Mouse (Mus musculus): ENCODE data around the gene Cep250. TPM values are rescaled to one million over a fixed set of nuclear protein-coding genes. Genes with fewer than 3 reads are reported as not detected.
A peak's percentile ranks its signal among the peaks of the same experiment; 100 is the strongest.
"Not testable (repeated sequence)": the region's sequence is repeated elsewhere in the genome, so short reads cannot be mapped to it uniquely, and the experiment has no call there.

Cep250 gene
- total RNA-seq (2021): 10 to 100 TPM; 18.0 to 19.3 TPM
- long read RNA-seq, experiment 1, partial matches to known transcripts: 4 of 7 reads
- long read RNA-seq, experiment 1, other reads (novel, unspliced or antisense): 3 of 7 reads
- long read RNA-seq, experiment 2, partial matches to known transcripts: 9 of 10 reads
- long read RNA-seq, experiment 2, other reads (novel, unspliced or antisense): 1 of 10 reads

DNA sequence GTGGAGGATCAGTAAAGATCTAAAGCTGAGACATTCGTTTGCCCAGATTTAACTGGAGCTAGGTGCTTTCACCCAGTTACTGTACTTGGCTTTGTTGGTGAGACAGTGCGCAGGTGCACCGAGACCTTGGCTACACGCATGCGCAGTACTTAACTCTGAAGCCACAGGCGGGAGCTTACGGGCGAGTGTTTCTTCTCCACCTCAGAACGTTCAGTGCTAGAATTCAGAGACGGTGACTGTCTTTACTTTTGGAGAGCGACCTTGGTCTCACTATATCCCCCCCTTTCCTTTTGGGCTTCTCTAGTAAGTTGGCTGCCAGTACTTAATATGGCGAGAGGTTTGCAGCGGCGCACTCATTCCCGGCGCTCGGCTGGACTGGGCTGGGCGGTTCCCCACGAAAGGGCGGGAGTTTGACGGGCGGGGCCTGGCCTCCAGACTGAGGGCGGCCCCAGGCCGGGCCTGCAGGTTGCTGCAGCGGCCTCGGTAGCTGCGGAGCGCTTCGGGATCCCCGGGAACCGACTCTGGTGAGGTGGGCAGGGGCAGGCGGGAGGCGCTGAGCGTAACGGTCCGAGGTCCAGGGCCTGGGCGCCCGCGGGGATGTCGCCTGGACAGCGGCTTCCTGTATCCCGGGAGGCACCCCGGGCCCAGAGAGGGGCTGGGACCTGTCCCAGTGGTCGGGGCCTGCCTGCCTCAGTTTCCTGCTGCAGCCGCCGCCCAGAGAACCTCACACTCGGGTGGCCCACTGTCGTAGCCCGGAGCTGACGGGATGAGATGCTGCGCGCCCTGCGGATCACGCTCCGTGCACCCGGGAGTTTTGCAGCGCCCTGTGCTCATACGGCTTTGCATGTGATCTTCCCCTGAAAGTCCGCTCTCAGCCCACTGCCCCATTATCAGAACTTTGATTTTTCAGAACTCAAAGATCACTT lies at the start of gene Cep250:
Cep250 (plus strand) TSS at position 325 of the 926 bp plus-strand sequence.
- DNase-seq (ENCODE audit: low spot score in 2 of 2): peak; percentile 88

DNA sequence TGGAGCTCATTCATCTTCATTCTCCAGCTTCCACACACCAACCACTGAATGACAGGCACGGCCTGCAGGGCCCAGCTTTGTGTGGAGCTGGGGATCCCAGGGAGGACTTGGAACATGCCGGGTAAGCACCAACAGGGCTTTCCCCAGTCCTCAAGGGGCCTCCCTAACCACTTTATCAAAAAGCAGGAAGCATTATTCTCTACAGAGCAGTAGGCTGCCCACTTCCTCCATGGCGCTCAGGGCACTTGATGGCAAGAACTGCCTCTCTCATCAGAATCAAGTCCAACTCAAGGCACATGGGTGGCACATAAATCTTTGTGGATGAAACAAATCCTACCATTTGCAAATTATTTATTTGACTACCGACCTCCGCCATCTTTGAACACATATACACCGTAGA lies 41.6 kb upstream of the Cep250 start:
- DNase-seq (ENCODE audit: low spot score in 2 of 2): no peak

DNA sequence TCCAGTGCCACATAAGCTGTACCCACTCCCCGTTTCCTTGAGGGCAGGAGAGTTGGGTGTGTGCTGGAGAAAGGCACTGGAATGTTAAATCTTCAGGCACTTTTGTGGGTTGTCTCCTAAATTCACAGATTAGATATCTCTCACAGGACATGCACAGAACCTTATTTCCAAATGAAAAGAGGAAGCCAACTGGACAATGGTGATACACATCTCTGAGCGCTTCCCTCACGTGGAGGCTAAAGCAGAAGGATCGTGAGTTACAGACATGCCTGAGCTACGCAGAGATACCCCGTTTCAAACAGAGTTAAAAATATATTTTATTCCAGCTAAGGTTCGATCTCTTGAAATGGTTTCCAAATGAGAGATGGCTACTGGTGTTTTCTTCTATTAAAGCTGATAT lies 33.1 kb upstream of the Cep250 start:
- no peak for DNase-seq (ENCODE audit: low spot score in 2 of 2)

DNA sequence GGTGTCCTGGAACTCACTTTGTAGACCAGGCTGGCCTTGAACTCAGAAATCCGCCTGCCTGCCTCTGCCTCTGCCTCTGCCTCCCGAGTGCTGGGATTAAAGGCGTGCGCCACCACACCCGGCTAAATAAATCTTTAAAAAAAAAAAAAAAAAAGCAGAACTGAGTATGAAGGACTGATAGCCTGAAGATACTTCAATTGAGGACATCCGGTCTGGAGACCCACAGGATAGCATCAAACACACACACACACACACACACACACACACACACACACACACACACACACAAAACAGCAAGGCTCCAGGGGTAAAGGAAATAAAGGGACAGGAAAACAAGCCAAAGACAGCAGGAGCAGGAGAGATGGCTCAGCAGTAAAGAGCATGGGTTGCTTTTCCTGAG lies 31.0 kb upstream of the Cep250 start:
- DNase-seq (ENCODE audit: low spot score in 2 of 2): not testable (repeated sequence)

DNA sequence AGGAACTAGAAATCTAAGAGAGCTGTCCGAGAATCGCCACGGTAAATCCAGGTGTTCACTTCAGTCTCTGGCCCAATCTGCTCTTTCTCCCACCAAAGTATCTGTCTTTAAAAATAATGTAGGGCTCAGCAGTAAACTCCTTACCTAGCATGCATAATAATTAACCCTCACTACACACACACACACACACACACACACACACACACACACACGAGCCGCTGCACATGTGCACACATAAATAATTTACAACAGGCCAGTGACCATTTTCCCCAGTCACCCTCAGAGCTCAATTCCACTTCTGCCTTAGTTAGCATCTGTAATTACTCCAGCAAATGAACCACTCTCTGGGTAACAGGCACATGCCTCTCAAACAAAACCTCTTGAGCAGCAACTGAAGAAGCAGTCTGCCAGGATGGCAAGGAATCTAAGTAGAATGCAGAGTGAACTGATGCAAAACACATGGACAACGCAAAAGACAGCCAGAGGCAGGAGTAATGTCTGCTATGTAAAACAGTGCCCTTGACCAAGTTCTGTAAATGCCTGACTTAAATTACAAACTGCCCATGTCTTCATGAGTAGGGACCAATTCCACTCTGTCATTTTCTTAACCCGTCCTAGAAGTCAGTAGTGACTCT lies 27.4 kb upstream of the Cep250 start:
- no peak for DNase-seq (ENCODE audit: low spot score in 2 of 2)

DNA sequence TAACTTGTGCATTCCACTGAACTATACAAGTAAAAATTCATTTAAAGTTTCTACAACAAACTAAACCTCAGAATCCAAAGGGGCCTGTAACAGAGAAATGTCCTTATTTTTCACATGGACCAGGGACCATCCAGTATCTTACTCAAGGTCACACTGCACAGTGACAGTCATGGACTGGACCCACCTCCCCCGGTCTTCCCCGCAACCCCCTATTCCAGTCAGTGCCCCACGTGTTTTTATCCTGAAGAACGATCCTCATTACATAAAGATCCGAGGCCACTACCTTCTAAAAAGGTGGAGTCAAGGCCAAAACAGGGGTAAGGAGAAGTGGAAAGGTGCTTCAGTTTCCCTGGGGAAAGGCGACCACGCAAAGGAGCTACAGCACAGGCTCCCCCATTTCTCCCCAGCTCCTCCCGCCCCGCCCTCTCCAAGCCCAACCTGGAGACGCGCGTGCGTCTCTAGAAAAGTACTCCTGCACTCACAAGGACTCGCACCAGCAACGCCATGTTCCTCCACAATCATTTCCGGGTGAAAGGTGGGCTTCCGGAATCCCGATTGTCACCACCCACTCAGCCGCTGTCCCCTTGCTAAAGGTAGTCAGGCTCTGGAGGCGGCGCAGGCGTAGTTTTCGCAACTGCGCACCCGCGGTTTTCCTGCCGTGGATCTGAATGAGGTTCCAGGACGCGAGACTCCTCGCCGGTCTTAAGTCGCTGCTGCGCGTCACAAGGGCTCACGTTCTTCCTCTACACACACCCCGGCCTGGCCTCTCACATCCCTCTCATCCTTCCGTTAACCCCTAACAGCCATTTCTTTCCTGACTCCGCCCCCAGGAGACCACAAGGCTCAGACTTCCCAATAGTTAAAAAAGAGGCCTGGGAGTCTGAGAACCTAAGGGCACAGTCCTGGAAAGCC lies 26.5 kb upstream of the Cep250 start, which contains the start of gene Uqcc1:
Uqcc1 (minus strand) TSS at position 780 of the 912 bp plus-strand sequence.
- DNase-seq (ENCODE audit: low spot score in 2 of 2): peak; percentile 91 to 96

DNA sequence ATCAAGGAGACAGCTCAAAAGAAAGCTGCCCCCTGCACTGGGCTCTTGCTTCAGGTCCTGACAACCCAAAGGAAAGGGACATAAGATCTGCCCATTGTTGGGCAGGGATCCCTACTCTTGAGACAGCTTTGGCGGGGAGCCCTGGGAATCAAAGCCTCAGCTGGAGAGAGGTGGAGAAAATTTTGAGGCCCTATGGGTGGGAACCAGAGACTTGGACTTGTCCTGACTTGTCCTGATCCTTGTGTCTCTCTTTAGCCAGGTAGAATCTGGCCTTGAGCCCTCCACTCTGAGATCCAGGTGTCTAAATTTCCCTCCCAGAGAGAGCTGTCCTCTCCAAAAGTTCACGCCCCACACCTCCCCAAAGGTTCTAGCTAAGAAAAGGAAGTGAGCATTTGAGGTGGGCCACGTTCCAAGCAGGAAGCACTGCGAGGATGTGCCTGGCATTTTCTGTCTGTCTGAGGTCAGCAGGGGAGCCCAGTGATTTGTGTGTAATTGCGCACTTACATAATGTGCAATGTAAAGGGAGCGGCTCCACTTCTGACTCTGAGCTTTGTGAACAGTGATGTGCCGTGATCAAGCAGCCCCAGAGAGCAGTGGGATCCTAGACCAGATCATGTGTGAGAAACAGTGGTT lies 16.2 kb upstream of the Cep250 start:
- DNase-seq (ENCODE audit: low spot score in 2 of 2): no peak

DNA sequence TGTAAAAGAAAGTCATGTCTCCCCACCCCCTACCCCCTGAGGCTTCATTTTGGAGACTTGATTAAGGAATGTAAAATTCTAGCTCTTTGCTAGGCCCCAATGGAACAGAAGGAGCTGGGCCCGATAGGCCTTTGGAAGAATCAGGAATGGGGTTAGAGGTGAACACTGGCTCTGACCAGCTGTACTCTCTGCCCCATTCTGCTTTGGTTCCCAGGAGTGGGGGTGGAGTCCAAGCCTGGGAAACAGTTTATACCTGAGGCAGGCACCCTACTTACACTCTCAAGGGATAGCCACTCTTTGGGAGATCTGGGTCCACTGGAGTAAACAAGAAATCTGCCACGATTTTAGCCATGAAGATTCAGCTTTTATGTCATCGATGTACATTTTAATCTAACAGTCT lies 15.6 kb upstream of the Cep250 start, which contains the start of gene Gm15557:
Gm15557 (plus strand) TSS at position 48 of the 400 bp plus-strand sequence.
- DNase-seq (ENCODE audit: low spot score in 2 of 2): no peak

DNA sequence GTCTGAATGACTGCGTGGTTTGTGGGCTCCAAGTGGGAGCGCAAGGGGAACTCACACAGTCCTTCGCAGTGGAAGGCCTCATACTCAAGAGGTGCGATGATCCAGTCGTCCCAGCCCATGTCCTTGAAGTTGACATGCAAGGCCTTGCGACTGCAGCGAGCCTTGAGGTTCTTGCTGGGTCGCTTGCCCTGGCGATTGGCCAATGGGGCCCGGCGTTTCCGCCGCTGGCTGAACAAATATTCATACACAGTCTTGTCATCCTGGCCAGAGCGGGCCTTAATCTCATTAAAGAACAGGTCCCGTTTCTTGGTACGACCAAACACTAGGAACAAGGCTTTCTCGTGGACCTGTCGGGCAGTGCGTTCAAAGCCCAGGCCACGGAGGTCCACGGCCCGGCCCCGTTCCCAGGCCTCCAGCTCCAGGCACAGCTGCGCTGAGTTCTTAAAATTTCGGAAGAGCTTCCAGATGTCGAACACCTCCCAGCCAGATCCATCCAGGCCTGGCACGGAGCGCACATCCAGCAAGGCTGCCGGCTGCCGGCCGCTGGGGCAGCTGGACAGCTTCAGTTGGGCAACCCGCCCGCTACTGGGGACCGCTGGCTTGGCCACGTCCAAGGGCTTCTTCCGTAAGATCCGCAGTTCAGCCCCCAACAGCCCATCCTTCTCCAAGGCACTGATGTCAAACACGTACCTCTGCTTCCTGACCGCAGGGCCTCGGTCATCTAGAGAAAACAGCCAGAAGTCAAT lies 14.4 kb upstream of the Cep250 start:
- DNase-seq (ENCODE audit: low spot score in 2 of 2): no peak

DNA sequence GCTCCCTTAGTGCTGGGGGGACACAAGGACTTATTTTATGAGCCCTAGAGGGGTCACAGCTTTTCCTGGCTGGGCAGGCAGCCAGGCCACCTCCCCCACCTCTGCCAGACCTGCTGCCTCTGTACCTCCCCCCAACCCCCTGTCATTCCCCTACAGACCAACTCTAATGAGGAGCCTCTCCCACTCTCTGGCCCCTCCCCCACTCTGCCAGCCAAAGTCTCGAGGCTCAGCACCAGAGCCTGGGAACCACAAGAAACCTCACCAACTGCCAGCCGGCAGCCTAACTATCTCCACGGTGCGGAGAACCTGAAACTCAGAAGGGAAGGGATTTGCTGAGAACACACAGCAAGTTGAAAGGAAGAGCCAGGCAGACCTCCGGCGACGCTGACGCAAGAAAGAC lies 12.8 kb upstream of the Cep250 start:
- no peak for DNase-seq (ENCODE audit: low spot score in 2 of 2)

DNA sequence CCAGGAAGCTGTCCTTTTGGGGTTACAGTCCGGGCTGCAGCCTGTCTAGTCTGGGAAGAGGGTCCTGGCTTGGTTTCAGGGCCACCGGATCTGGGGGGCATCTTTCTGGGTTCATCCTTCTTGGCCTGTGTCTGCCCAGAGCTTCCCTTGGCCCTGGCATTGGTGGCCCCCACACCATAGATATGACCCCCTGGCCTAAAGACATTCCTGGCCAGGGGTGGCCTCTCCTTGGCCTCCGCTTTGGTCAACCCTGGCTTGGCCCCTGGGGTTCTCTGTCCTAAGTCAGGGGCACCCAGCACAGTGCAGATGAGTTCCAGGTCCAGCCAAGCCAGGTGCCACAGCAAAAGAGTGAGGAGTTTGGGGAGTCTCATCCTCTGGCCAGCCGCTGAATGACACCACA lies 11.6 kb upstream of the Cep250 start:
- no peak for DNase-seq (ENCODE audit: low spot score in 2 of 2)

DNA sequence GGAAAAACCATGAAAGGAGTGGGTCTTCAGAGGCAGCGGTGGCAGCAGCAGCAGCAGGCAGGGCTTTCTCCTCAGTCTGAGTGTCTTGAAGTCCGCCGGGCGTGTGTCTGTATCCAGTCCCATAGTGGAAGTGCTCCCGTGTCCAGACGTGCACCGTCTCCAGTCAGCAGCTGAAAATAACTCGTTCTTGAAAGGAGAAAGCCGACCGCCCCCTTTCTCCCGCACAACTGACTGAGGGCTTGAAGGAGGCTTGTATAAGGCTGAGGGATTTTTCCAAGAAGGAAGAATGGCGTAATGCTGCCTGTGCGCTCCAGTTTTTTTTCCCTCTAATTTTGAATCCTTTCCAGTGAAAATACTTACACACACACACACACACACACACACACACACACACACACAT lies 11.1 kb upstream of the Cep250 start, which contains the start of gene Gdf5:
Gdf5 (minus strand) TSS at position 244 of the 400 bp plus-strand sequence.
- DNase-seq (ENCODE audit: low spot score in 2 of 2): no peak

DNA sequence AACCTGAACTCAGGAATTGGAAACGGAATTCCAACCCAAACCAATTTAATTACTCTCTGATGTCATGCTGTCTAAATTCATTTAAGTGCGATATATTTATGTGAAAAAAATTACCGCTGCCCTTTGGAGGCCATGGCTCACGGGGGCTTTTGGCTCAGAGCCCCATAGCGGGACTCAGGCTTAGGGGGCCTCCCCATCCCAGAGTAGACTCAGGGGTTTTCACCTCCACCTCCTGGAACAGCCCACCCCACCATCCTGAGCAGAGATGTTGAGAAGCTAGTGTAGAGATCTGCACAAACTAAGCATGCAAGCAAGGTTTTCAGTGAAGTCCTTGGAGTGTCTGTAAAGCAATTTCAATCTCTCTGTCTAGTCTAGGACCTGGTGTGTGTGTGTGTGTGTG lies 10.7 kb upstream of the Cep250 start:
- DNase-seq (ENCODE audit: low spot score in 2 of 2): no peak

DNA sequence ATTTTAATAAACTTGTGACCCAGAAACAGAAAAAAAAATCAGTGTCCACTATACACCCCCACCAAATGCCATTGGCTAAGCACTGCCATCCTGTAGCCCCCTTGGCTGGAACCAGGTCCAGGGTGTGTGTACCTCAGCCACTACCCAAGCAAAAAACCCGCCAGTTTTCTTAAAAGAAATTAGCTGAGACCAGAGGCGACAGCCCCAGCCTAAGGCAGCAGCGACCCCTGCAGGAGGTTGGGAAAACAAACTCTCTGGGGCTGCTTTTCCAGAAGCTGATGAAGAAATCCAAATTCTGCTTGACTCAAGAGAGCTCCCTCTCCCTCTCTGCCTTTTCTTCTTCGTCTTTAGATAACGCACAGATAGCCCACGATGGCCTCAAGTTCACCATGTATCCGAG lies 10.2 kb upstream of the Cep250 start:
- peak; percentile 63 to 79 for DNase-seq (ENCODE audit: low spot score in 2 of 2)

DNA sequence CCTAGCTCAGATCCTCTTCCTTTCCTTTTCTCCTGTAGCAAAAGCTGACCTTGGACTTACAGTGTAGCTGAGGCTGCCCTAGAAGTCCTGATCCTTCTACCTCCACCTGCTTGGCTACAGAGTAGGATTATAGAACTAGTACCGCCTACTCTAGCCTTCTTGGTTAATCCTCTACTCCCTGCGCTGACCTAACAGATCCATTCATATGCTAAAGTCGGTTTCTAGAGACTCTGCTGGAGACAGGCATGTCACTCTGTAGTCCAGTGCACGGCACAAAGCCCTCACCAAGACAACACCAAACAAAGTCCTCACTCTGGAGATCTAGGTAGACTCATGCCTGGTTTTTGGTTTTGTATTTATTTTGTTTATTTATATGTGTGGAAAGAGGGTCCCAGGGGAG lies 9.8 kb upstream of the Cep250 start:
- DNase-seq (ENCODE audit: low spot score in 2 of 2): no peak

DNA sequence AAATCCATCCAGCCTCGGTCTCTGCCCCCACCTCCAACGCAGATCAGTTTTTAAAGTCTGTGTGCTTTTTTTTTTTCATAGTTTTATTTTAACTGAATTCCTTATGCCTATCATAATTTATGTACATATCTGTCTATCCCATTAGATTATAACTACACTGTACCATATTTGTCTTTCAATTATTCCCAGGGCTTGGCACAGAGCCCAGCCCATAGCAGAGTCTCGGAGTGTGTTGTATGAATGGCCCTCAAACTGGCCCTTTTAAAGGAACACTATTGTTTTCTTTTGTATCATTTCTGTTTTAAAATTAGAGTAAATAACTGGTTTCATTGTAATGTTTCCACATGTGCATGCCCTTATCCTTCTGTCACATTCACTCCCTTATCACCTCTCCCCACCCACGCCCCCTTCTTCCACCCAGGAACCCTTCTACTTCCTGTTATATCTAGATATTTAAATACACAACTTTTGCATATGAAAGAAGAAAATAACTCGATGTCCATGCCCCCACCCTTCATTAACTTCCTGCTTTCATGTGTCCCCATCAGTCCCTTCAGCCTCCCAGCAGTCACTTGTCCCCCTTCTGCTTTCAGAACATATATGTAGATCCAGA lies 8.8 kb upstream of the Cep250 start:
- no peak for DNase-seq (ENCODE audit: low spot score in 2 of 2)

DNA sequence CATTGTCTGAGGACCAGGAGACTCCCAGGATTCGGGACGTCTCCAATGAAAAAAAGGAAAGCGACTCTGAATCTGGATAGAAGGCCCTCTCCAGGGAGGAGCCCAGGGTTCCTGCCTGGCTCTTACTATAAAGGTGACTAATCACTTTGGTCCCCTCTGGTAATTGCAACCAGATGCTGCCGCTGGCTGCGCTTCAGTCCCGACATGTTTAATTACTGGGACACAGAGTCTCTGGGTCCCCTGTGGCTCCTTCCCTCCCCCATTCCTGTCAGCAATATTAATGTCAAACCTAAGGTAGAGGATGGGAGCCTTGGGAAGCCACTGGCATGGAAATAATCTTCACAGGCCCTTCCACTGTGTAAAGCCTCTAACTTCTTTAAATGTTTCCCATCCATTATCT lies 6.9 kb upstream of the Cep250 start:
- DNase-seq (ENCODE audit: low spot score in 2 of 2): no peak

DNA sequence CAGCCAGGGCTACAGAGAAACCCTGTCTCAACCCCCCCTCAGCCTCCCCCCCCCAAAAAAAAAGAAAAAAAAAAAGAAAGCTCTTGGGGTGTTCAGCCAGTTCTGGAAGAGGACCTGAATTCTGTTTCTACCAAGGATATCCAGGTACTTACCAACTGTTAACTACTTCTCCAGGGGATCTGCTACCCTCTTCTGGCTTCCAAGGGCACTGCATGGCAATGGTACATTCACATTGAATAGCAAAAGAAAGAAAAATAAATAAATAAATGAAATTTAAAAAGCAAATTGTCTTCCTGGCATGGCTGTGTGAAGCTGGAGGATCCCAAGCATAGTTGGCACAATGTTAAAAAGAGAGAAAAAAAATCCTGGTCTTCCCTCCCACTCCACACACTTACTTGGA lies 4.3 kb upstream of the Cep250 start:
- DNase-seq (ENCODE audit: low spot score in 2 of 2): peak in 1 of 2 experiments; percentile 74

DNA sequence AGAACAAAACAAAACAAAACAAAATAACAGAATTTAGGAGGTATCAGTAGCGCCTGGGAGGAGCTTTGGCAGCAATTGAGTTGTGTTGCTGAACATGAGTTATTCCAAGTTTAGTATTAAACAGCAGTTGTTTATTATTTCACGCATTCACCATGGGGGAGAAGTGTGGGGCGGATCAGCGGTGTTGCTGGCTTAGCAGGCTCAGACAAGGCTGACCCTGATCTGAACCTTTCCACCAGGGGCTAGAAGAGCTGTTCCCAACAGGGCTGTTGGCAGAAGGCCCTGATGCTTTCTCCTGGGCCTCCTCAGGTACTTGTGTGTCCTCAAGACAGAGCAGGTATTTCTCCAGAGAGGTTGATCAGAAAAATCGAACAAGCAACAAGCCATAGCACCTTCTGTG lies 3.7 kb downstream of the Cep250 start:
- DNase-seq (ENCODE audit: low spot score in 2 of 2): no peak
